Mouse (Mus musculus) kidney, adult 2 months (tissue): ENCODE results near the gene Gm45021. TPM values are rescaled to one million over a fixed set of nuclear protein-coding genes. Genes with fewer than 3 reads are reported as not detected.

Source experiments
- DNase-seq: peaks from one replicate; pipeline ENCODE4 v3.0.0; 2021
- H3K27ac ChIP-seq: fragments of 200-500 bp; 2 replicates; pipeline ENCODE4 v1.5.1; 2012; ENCODE audit warnings: low read depth, low read length, control low read depth, inconsistent platforms; ENCODE audit not compliant: insufficient read depth
- H3K27me3 ChIP-seq: fragments of 200-500 bp; replicated peaks from 2 replicates; pipeline ENCODE4 v1.6.1; 2012; ENCODE audit warnings: mild to moderate bottlenecking, moderate library complexity, low read length, inconsistent platforms; ENCODE audit not compliant: control insufficient read depth, insufficient read depth
- H3K36me3 ChIP-seq: fragments of 200-500 bp; 2 replicates; pipeline ENCODE4 v1.6.1; 2012; ENCODE audit warnings: mild to moderate bottlenecking, moderate library complexity, low read length, inconsistent platforms; ENCODE audit not compliant: control insufficient read depth, insufficient read depth
- H3K4me1 ChIP-seq: fragments of 200-500 bp; 2 replicates; pipeline ENCODE4 v1.6.1; 2011; ENCODE audit warnings: low read length; ENCODE audit not compliant: control insufficient read depth, insufficient read depth
- H3K4me3 ChIP-seq: fragments of 200-500 bp; 2 replicates; pipeline ENCODE4 v1.5.1; 2011; ENCODE audit warnings: mild to moderate bottlenecking, low read depth, low read length, control low read depth; ENCODE audit not compliant: insufficient read depth
- CTCF ChIP-seq: fragments of 200-500 bp; conservative IDR thresholded peaks from 2 replicates; pipeline ENCODE4 v1.5.1; 2011; ENCODE audit warnings: low read depth, mild to moderate bottlenecking, control low read depth, low read length, moderate library complexity, mixed read lengths; ENCODE audit not compliant: insufficient read depth, insufficient read length
- POLR2A ChIP-seq: fragments of 200-500 bp; IDR thresholded peaks from one replicate; pipeline ENCODE4 v1.6.1; 2011; ENCODE audit warnings: low read depth, low read length, control low read depth
- WGBS: fragments of 180-500 bp; shearing (Covaris S2); methylation state at CpG from one replicate; pipeline ENCODE4 v1.1.7; 2018; 5-methylcytosine and 5-hydroxymethylcytosine counted together
- polyA plus RNA-seq: library from polyadenylated mRNA; depleted of rRNA; stranded (reverse); fragments of >200 nt; gene quantifications from 2 replicates; pipeline ENCODE4 v1.2.3, GENCODE M21; 2012

The Gm45021 gene
- polyA plus RNA-seq, 1 experiment = not detected

GRCm38 (mm10) chr6:48593158-48594042, 4.0 kb downstream of the Gm45021 start, which contains the start of the genes Repin1 and Gm44965:
Gene Repin1, plus strand, starts transcription at chr6:48593883.
Gene Gm44965, plus strand, starts transcription at chr6:48593941.
- Histone ChIP-seq H3K36me3 (peaks cover 2% of the 10 kb centered on the region), H3K4me3 (peak within 1 kb of the TSS; percentile 97), H3K4me1 (peaks cover 16% of the 10 kb centered on the region), H3K27me3 (no peaks in the 10 kb centered on the region), H3K27ac (peak within 1 kb of the TSS; percentile 97)
- peak; percentile 55 for TF ChIP-seq POLR2A
- peak; percentile 49 for TF ChIP-seq CTCF
- DNase-seq = peak; percentile 98
- WGBS = 7% methylated on average over 45 of the region's 45 CpGs

- peak; percentile 76 for DNase-seq
- WGBS = under 1% methylated on average over 40 of the region's 41 CpGs
- peak overlapping the region; percentile 97 for H3K4me3 ChIP-seq
- TF ChIP-seq POLR2A = no peak
- TF ChIP-seq CTCF = no peak
- H3K27me3 ChIP-seq = no peaks in the 10 kb centered on the region
- H3K36me3 ChIP-seq = peaks cover 2% of the 10 kb centered on the region
- peak overlapping the region; percentile 97 for H3K27ac ChIP-seq
- peaks cover 16% of the 10 kb centered on the region for H3K4me1 ChIP-seq
Measured at GRCm38 (mm10) chr6:48594043-48594738, 4.8 kb downstream of the Gm45021 start.

DNA sequence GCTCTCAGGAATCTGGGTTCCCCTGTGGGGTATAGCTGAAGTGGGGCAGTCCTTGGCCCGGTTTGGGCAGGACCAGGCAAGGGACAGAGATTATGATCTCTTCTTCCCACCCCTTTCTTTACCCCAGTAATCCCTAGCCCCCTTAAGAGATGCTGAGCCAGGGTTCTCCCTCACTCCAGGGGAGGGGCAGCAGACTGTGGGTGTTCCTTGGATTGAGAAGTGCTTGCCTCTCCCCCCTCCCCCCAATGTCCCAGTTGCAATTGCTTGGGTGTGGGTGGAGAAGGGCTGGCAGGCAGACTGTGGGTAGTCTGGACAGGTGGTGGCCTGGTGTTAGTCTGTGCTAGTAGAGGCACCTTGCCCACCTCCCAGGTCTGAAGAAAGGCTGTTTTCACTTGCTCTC, 5.9 kb downstream of the Gm45021 start:
- peak; percentile 36 for DNase-seq
- Histone ChIP-seq H3K4me3 (peak overlapping the region; percentile 97), H3K4me1 (peaks cover 18% of the 10 kb centered on the region), H3K36me3 (peaks cover 2% of the 10 kb centered on the region), H3K27me3 (no peaks in the 10 kb centered on the region), H3K27ac (0 out of 2 replicates have a peak overlapping the region, but pooled peaks have one; percentile 5)
- WGBS = 29% methylated on average over 1 of the region's 1 CpGs
- TF ChIP-seq POLR2A (no peak), CTCF (no peak)

DNA sequence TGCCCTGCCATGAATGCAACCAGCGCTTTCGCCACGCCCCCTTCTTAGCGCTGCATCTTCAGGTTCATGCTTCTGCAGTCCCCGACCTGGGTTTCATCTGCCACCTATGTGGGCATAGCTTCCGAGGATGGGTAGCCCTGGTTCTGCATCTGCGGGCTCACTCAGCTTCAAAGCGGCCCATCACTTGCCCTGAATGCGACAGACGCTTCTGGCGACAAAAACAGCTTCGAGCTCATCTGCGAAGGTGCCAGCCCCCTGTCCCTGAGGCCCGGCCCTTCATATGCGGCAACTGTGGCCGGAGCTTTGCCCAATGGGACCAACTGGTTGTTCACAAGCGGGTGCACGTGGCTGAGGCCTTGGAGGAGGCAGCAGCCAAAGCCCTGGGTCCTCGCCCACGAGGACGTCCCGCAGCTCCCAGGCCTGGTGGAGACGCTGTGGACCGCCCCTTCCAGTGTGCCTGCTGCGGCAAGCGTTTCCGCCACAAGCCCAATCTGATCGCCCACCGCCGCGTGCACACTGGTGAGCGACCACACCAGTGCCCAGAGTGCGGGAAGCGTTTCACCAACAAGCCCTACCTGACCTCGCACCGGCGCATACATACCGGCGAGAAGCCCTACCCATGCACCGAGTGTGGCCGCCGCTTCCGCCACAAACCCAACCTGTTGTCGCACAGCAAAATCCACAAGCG, 7.3 kb downstream of the Gm45021 start:
- TF ChIP-seq CTCF = no peak
- no peak overlapping the region for H3K27ac ChIP-seq
- WGBS = 95% methylated on average over 45 of the region's 45 CpGs
- H3K4me3 ChIP-seq = no peak overlapping the region
- H3K4me1 ChIP-seq = peaks cover 19% of the 10 kb centered on the region
- H3K27me3 ChIP-seq = no peaks in the 10 kb centered on the region
- H3K36me3 ChIP-seq = peaks cover 2% of the 10 kb centered on the region
- no peak for DNase-seq

GRCm38 (mm10) chr6:48597233-48597625, 7.8 kb downstream of the Gm45021 start:
- Histone ChIP-seq H3K4me3 (no peak overlapping the region), H3K27ac (no peak overlapping the region), H3K27me3 (no peaks in the 10 kb centered on the region), H3K36me3 (peaks cover 2% of the 10 kb centered on the region), H3K4me1 (peaks cover 18% of the 10 kb centered on the region)
- 98% methylated on average over 27 of the region's 27 CpGs for WGBS
- no peak for TF ChIP-seq CTCF
- no peak for TF ChIP-seq POLR2A
- DNase-seq = no peak

DNA sequence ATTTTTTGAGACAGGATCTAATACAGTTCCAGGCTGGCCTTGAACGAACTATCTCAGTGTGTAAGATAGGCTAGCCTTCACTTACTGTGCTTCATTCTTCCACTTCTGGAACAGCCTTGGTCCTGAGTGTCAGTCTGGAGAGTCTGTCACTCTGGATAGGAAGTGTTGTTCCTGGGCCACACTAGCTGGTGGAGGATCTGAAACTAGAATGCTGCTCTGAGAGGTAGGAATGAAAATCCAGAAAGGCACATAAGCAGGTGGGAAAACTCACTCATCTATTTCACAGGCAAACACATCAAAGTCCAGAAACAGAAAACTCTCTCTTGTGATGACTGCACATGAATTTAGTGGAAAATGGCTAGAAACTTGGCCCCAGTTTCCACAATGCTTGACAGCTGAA, 11.2 kb downstream of the Gm45021 start:
- Histone ChIP-seq H3K4me1 (peaks cover 11% of the 10 kb centered on the region; the same call in 1 of the 2 replicates), H3K4me3 (no peak overlapping the region), H3K36me3 (peaks cover 2% of the 10 kb centered on the region), H3K27me3 (no peaks in the 10 kb centered on the region), H3K27ac (peak overlapping the region; percentile 89)
- no peak for TF ChIP-seq CTCF
- TF ChIP-seq POLR2A = no peak
- peak; percentile 20 for DNase-seq
- WGBS = 88% methylated on average over 1 of the region's 1 CpGs
